ENCODE assay signal across 28 mouse cellular contexts in the genomic region with DNA sequence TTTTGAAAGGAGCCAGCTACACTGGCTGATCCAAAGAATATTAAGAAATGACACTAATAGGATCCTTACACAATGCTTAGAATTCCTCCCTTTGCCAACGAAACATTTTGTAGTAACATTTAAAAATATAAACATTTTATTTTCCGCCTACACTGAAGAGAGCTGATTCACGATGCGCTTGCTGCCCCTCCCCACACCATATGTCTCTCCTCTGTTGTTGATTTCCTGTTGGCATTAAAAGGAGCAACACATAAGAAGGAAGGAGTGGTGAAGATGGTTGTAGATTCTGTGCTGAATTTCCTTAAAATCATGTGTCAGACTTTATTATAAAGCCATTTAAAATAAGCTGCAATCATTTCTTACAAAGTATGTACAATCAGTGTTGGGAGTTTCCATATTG.
DNase-seq lines count a peak whose midpoint lies in the region; ATAC-seq and TF ChIP-seq lines count a peak whose summit lies in the region.
"Had no signal": no experiment of that assay in that cellular context is flagged by ENCODE, and none has a peak within 500 bp of the region (broad histone marks: within the 10 kb centered on the region; RNA-seq: fewer than 3 reads in every experiment).

No protein-coding gene starts in this region.

- H3K27me3 ChIP-seq in cerebellum, adult 2 months (ENCODE audit: control insufficient read depth, insufficient read depth, low read length): no peaks in the 10 kb centered on the region
- H3K27me3 ChIP-seq: embryonic facial prominence, embryonic 13.5 days; heart, embryonic 15.5 days; hindbrain, embryonic 13.5 days; kidney, embryonic 15.5 days; liver, embryonic 13.5 days; megakaryocyte, embryonic 14.5 days; neural tube, embryonic 12.5 days had no signal

- H3K4me3 ChIP-seq in cerebellum, adult 2 months (replicated peaks; ENCODE audit: insufficient read depth, low read depth, low read length): no peak overlapping the region
- H3K4me3 ChIP-seq: embryonic facial prominence, embryonic 13.5 days; erythroblast, embryonic 14.5 days; heart, embryonic 15.5 days; hindbrain, embryonic 13.5 days; kidney, embryonic 15.5 days; liver, embryonic 13.5 days; megakaryocyte, embryonic 14.5 days; neural tube, embryonic 12.5 days had no signal

- TF ChIP-seq CTCF in brain, embryonic 14.5 days (IDR thresholded peaks at IDR 0.05; ENCODE audit: borderline replicate concordance, extremely low read depth, insufficient read depth, insufficient read length): no peak
- TF ChIP-seq CTCF in cerebellum, adult 2 months (IDR thresholded peaks at IDR 0.05; ENCODE audit: borderline replicate concordance, insufficient read depth, low read depth, low read length): no peak

- H3K27ac ChIP-seq in cerebellum, adult 2 months (ENCODE audit: insufficient read depth, low read length): no peak overlapping the region
- H3K27ac ChIP-seq: embryonic facial prominence, embryonic 13.5 days; heart, embryonic 15.5 days; hindbrain, embryonic 13.5 days; kidney, embryonic 15.5 days; liver, embryonic 13.5 days; neural tube, embryonic 12.5 days had no signal

- no peak for DNase-seq in frontal cortex, postnatal 10 days (ENCODE audit: low spot score in 2 of 2)
- peak; percentile 36 to 64 for DNase-seq in left cerebral cortex, postnatal 25 days (ENCODE audit: low spot score in 2 of 2)
- no peak for DNase-seq in left cerebral cortex, postnatal 36 days (ENCODE audit: low spot score in 2 of 2)
- peak; percentile 68 for DNase-seq in brain, embryonic 14.5 days (ENCODE audit: low read depth)
- DNase-seq in layer of hippocampus, adult 8-10 months (ENCODE audit: low spot score in 2 of 2): peak; percentile 24 to 41
- no peak for DNase-seq in cerebellum, adult 2 months
- DNase-seq in adrenal gland, adult 8-10 months: no peak
- DNase-seq: cerebellum, adult 8-10 months; cerebellum, postnatal 36 days; embryo, embryonic 11 days; gastrocnemius, postnatal 25 days; heart, postnatal 36 days; kidney, adult 11 months; kidney, postnatal 36 days; liver, embryonic 13.5 days; lung, embryonic 14.5 days; lung, postnatal 36 days; midbrain, embryonic 14.5 days; retina, postnatal 1 day; spleen, adult 18-20 months had no signal

- peak; percentile 48 for ATAC-seq in frontal cortex, adult (ENCODE audit: low TSS enrichment)

- WGBS in cerebellum, adult 2 months: 83% methylated on average over 4 of the region's 4 CpGs

- no peaks in the 10 kb centered on the region for H3K4me1 ChIP-seq in cerebellum, adult 2 months (ENCODE audit: control insufficient read depth, insufficient read depth, low read length)
- H3K4me1 ChIP-seq: embryonic facial prominence, embryonic 13.5 days; heart, embryonic 15.5 days; hindbrain, embryonic 13.5 days; kidney, embryonic 15.5 days; liver, embryonic 13.5 days; megakaryocyte, embryonic 14.5 days; neural tube, embryonic 12.5 days had no signal

- intact Hi-C loops in left cerebral cortex, postnatal 25 days (cut with DNase I): loop anchor here (10.0 kb wide), 3 partner anchors 215 to 1685 kb away; no protein-coding TSS in a partner anchor
- intact Hi-C loops in left cerebral cortex, postnatal 36 days (cut with DNase I): loop anchor here (10.0 kb wide), 4 partner anchors 145 to 1685 kb away; partner anchors contain the start of gene Slit2

- TF ChIP-seq POLR2A in brain, embryonic 14.5 days (IDR thresholded peaks at IDR 0.05; ENCODE audit: borderline replicate concordance, extremely low read depth, insufficient read depth, insufficient read length, poor library complexity, severe bottlenecking): no peak
- no peak for TF ChIP-seq POLR2A in cerebellum, adult 2 months (IDR thresholded peaks at IDR 0.05; ENCODE audit: borderline replicate concordance, insufficient read depth, low read length)

Comparison
In these comparisons a context has a peak if more than half of its experiments do, and no peak if none do; other contexts are left out.
1. DNase-seq: peak in left cerebral cortex, postnatal 25 days (2 of 2), brain, embryonic 14.5 days (single experiment) and layer of hippocampus, adult 8-10 months (2 of 2); none in frontal cortex, postnatal 10 days (0 of 2), left cerebral cortex, postnatal 36 days (0 of 2), cerebellum, adult 2 months (0 of 2) and adrenal gland, adult 8-10 months (single experiment).